Mouse (Mus musculus) forebrain, embryonic 16.5 days (tissue): ENCODE measurements at regions not wholly inside any gene's neighbourhood (a gene's known extent, or its start where the extent isn't known, plus 50 kb on each side); places are given as distances from the start of the nearest gene placed in this dataset.
"Not testable (repeated sequence)": the region's sequence is repeated elsewhere in the genome, so short reads cannot be mapped to it uniquely, and the experiment has no call there.

Experiments used
- ATAC-seq: fragments of 200-750 bp; cut with Nextera tagmentation; 2 replicates; pipeline ENCODE4 v1.8.0; 2017; ENCODE audit warnings: mild to moderate bottlenecking, moderate library complexity
- H3K27ac ChIP-seq: fragments of 300-500 bp; sonication (generic); 2 replicates; pipeline ENCODE4 v1.5.1; 2014; ENCODE audit warnings: low read length, control low read depth
- H3K27me3 ChIP-seq: fragments of 300-500 bp; sonication (generic); replicated peaks from 2 replicates; pipeline ENCODE4 v1.6.1; 2014; ENCODE audit warnings: low read length; ENCODE audit not compliant: control insufficient read depth, insufficient read depth
- H3K36me3 ChIP-seq: fragments of 300-500 bp; sonication (generic); 2 replicates; pipeline ENCODE4 v1.6.1; 2014; ENCODE audit not compliant: control insufficient read depth, insufficient read depth
- H3K4me1 ChIP-seq: fragments of 300-500 bp; sonication (generic); replicated peaks from 2 replicates; pipeline ENCODE4 v1.6.1; 2014; ENCODE audit warnings: low read length; ENCODE audit not compliant: control insufficient read depth, insufficient read depth
- H3K4me2 ChIP-seq: fragments of 300-500 bp; sonication (generic); 2 replicates; pipeline ENCODE4 v1.6.1; 2014; ENCODE audit warnings: mild to moderate bottlenecking, low read length, control low read depth
- H3K4me3 ChIP-seq: fragments of 300-500 bp; sonication (generic); replicated peaks from 2 replicates; pipeline ENCODE4 v1.5.1; 2014; ENCODE audit warnings: mild to moderate bottlenecking, low read length, control low read depth
- H3K9ac ChIP-seq: fragments of 300-500 bp; sonication (generic); replicated peaks from 2 replicates; pipeline ENCODE4 v1.6.1; 2014; ENCODE audit warnings: low read depth, low read length, control low read depth
- H3K9me3 ChIP-seq: fragments of 300-500 bp; sonication (generic); 2 replicates; pipeline ENCODE4 v1.6.1; 2016; ENCODE audit warnings: low read length; ENCODE audit not compliant: control insufficient read depth
- WGBS: fragments of 180-500 bp; shearing (Covaris S2); extraction: QIAGEN DNeasy Blood & Tissue Kit; methylation state at CpG from one replicate; pipeline ENCODE4 v1.1.7; 2014; 5-methylcytosine and 5-hydroxymethylcytosine counted together

DNA sequence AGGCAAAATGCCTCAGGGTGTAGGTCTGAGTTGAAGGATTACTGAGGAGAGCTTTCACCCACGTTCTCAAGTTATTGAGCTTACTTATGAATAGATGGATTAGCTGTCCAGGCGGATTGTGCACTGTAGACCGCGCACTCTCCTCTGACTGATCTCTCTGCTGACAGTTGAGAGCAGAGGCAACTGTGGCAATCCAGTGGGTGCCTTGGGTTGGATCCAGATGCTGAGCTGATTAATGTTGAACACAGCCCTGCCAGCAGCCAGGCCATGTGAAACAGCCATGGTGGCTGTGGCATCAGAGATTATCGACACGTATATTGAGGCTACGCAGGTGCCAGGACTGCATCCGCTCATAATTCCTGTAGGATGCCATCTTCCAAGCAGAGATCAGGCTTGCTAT lies 53.6 kb downstream of the Gm10320 start:
- Histone ChIP-seq H3K27me3 (no peaks in the 10 kb centered on the region), H3K36me3 (no peaks in the 10 kb centered on the region), H3K4me3 (no peak overlapping the region), H3K27ac (no peak overlapping the region), H3K4me2 (no peak overlapping the region), H3K4me1 (no peaks in the 10 kb centered on the region), H3K9ac (no peak overlapping the region), H3K9me3 (no peaks in the 10 kb centered on the region)
- 82% methylated on average over 8 of the region's 8 CpGs for WGBS
- no peak for ATAC-seq

DNA sequence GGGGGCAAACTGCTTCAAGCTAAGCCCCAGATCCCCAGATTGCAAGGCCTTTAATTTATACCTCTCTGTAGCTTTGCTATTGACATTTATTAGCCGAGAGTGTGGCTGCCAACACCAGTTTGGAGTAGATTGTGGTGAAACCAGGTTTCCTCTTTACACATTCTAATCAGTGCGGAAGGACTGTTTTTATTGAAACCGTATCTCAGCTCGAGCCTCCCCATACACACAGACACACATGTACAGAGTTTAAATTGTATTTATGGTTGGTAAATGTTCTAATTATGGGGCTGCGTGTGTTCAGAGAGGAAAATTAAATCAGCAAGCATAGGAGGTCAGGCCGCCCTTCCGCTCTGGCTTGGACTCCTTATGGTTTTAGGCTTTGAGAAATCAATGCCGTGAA lies 54.8 kb downstream of the Gm10320 start:
- no peaks in the 10 kb centered on the region for H3K9me3 ChIP-seq
- no peaks in the 10 kb centered on the region for H3K36me3 ChIP-seq
- no peak overlapping the region for H3K27ac ChIP-seq
- 64% methylated on average over 8 of the region's 8 CpGs for WGBS
- H3K4me2 ChIP-seq, result no peak overlapping the region
- no peaks in the 10 kb centered on the region for H3K4me1 ChIP-seq
- H3K27me3 ChIP-seq, result no peaks in the 10 kb centered on the region
- no peak overlapping the region for H3K4me3 ChIP-seq
- no peak overlapping the region for H3K9ac ChIP-seq
- ATAC-seq, result no peak

DNA sequence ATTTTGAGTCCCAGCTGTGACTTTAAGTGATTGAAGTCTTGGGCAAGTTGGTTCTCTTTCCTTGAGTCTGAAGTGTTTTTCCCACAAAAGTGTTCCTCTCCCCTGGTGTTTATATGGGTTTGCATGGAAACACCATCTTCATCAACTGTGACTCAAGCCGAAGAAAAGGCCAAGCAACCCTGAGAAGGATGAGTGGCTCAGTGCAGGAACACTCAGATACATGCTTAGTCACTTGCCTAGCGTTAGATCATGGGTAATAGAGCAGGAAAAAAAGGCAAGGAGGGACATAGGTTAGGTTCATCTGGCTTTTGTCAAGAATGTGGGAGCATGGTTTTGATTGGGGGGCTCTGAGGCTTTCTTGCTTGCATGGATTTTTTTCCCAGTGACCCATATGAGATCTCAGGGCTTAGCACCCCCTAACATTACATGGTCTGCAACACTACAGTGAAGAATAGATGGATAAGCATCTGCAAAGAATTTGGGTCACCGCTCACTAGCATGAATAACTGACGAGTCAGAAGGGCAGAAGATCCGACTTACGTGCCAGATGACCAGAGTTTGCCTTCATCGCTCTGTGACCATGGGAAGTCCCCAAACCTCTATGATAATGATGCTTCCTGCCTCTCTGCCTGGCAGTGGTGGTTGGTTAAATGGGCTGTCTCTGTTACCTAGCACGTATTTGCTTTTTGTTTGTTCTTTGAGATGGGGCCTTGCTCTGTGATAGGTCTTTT lies 56.4 kb downstream of the Gm10320 start:
- H3K27ac ChIP-seq, result no peak overlapping the region
- H3K9me3 ChIP-seq, result no peaks in the 10 kb centered on the region
- 95% methylated on average over 8 of the region's 8 CpGs for WGBS
- H3K27me3 ChIP-seq, result 0 out of 2 replicates have a peak, but pooled peaks cover under 1% of the 10 kb centered on the region
- no peak overlapping the region for H3K9ac ChIP-seq
- no peak overlapping the region for H3K4me2 ChIP-seq
- no peaks in the 10 kb centered on the region for H3K36me3 ChIP-seq
- H3K4me3 ChIP-seq, result no peak overlapping the region
- H3K4me1 ChIP-seq, result no peaks in the 10 kb centered on the region
- ATAC-seq, result no peak

DNA sequence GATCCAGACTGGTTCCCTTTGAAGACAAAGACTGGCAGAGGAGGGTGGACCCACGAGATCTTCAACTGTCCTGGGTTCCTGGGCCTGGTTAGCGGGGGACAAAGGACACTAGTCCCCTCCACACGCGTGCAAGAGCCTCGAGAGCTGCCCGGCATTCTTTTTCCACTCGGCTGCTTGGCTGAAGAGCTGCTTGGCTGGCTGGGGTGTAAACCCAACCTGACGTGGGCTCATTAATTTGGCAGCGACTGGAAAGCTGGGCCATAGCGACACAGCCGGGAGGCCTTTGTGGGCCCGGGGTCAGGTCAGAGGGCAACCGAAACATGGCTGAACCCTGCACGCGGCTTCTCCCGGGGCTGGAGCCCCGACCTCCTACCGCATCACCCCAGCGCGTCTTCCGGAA lies 62.0 kb downstream of the Gm10320 start:
- no peaks in the 10 kb centered on the region for H3K36me3 ChIP-seq
- H3K27ac ChIP-seq, result no peak overlapping the region
- H3K9me3 ChIP-seq, result no peaks in the 10 kb centered on the region
- H3K9ac ChIP-seq, result no peak overlapping the region
- 0 out of 2 replicates have a peak, but pooled peaks cover 10% of the 10 kb centered on the region for H3K27me3 ChIP-seq
- H3K4me2 ChIP-seq, result no peak overlapping the region
- H3K4me3 ChIP-seq, result no peak overlapping the region
- H3K4me1 ChIP-seq, result no peaks in the 10 kb centered on the region; the same call in 1 of the 2 replicates
- no peak for ATAC-seq
- WGBS, result 32% methylated on average over 21 of the region's 21 CpGs

DNA sequence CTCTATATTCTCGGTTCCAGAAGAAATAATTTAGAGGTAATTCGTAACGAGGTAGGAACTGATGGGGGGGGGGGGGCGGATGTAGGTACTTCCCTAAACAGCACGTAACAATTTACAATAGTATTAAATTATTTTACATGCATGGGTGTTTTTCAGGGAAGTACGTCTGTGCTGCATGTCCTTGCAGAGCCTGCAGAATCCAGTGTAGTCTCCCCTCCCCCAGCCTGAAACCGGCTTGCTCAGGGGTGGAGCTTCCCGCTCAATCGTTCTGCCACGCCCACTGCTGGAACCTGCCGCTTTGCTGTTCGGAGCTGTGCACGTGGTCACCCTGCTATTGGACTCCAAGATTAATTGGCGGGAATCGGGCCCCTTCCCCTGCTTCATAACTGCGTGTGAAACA lies 64.1 kb downstream of the Gm10320 start:
- H3K9ac ChIP-seq, result not testable (repeated sequence)
- 10% methylated on average over 16 of the region's 16 CpGs for WGBS

DNA sequence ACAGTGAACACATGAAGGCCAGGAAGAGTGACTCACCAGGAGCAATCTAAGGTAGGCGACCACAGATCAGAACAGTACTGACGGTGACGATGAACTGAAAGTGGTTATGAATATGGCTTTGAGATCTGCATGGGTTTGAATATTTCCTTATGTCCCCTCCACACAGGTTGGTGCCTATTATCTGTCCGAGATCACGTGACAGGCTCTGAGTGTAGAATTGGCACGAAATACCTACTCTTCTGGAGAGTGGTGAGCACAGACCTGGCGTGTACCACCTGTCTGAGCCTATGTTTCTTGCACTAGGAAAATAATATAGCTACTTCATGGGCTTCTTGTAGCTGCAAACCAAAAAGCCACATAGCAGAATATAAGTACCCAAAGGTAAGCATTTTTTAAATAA lies 66.8 kb downstream of the Gm10320 start:
- Histone ChIP-seq H3K27me3 (0 out of 2 replicates have a peak, but pooled peaks cover 6% of the 10 kb centered on the region), H3K27ac (no peak overlapping the region), H3K9me3 (no peaks in the 10 kb centered on the region), H3K4me1 (no peaks in the 10 kb centered on the region; the same call in 1 of the 2 replicates), H3K36me3 (no peaks in the 10 kb centered on the region), H3K4me3 (no peak overlapping the region), H3K4me2 (no peak overlapping the region), H3K9ac (no peak overlapping the region)
- ATAC-seq, result no peak
- 90% methylated on average over 7 of the region's 7 CpGs for WGBS

More for the DNA sequence above, 64.1 kb downstream of the Gm10320 start:
- H3K36me3 ChIP-seq, H3K4me1 ChIP-seq, H3K9me3 ChIP-seq, H3K27ac ChIP-seq: not testable (repeated sequence)
- H3K4me2 ChIP-seq, result peak overlapping the region; percentile 47
- peak overlapping the region; percentile 17 for H3K4me3 ChIP-seq
- H3K27me3 ChIP-seq, result 0 out of 2 replicates have a peak, but pooled peaks cover 10% of the 10 kb centered on the region
- ATAC-seq, result peak; percentile 79

DNA sequence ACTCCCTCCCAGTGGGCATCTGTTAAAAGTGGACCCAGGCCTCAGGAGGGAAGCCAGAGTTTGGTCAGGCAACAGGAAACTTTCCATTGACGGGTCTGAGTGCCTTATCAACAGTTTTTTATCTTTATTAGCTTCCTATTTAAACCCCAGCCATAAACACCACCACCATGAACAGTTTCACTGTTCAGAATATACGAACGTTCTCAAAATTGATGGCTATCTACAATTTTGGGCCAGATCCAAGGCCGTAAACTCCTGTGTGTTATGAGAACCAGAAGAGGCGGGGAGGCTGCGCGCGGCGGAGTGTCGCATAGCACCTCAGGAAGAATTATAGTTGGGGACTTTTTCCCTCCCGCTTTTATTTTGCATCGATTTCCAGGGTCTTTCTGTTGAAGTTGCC lies 67.8 kb downstream of the Gm10320 start:
- Histone ChIP-seq H3K27me3 (0 out of 2 replicates have a peak, but pooled peaks cover 6% of the 10 kb centered on the region), H3K4me1 (no peaks in the 10 kb centered on the region; the same call in 1 of the 2 replicates), H3K4me3 (no peak overlapping the region), H3K4me2 (no peak overlapping the region), H3K9ac (no peak overlapping the region), H3K9me3 (no peaks in the 10 kb centered on the region), H3K36me3 (no peaks in the 10 kb centered on the region), H3K27ac (no peak overlapping the region)
- ATAC-seq, result no peak
- WGBS, result 91% methylated on average over 12 of the region's 12 CpGs

DNA sequence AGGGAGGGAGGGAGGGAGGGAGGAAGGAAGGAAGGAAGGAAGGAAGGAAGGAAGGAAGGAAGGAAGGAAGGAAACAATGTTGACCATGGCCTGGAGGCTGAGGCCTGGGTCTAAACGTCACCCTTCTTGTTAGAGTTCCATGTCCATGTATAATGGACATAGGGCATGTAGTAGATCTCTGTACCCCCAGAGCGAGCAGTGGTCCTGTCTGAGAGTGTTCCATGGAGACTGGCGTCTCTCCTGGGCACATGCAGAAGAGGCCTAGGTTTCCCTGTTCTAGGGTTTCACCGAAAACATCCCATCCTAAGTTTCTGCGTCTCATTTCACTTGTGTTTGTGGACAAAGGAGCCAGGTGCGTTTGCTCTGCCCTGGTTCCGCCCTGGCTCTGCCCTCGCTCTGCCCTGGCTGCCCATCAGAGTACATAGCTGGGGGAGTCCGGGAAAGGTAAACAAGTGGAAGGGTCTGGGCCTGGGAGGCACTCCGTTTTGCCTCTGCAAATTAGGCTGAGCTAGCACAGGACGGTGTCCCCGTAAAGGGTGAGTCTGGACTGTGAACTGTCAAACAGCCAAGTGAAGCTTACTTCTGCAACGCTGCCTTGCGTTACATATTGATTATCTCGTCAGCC lies 66.5 kb downstream of the Foxd1 start:
- H3K9me3 ChIP-seq, result no peaks in the 10 kb centered on the region
- H3K4me3 ChIP-seq, result no peak overlapping the region
- no peaks in the 10 kb centered on the region for H3K36me3 ChIP-seq
- no peaks in the 10 kb centered on the region for H3K4me1 ChIP-seq
- 83% methylated on average over 15 of the region's 15 CpGs for WGBS
- no peak overlapping the region for H3K4me2 ChIP-seq
- H3K27me3 ChIP-seq, result no peaks in the 10 kb centered on the region
- no peak overlapping the region for H3K9ac ChIP-seq
- H3K27ac ChIP-seq, result no peak overlapping the region
- no peak for ATAC-seq

DNA sequence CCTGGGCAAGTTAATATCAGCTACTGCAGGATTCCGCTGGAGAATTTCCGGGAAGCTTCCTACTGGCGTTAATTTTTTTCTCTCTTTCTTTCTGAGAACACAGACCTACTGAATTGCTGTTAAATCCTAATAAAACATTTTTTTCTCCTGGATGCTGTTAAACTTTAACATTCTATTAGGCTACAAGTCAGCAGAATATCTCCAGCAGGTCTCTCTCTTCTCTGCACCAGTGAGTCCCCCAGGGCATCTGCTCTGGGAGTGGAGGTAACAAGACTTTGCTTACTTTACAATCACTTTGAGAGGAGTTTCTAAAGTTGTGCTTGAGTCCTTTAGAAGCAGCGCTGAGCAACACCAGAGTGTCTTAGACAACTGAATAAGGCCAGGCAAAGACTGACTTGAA lies 63.7 kb downstream of the Foxd1 start:
- WGBS, result 89% methylated on average over 4 of the region's 4 CpGs
- H3K4me2 ChIP-seq, result no peak overlapping the region
- H3K36me3 ChIP-seq, result no peaks in the 10 kb centered on the region
- no peak overlapping the region for H3K4me3 ChIP-seq
- H3K27me3 ChIP-seq, result no peaks in the 10 kb centered on the region
- H3K4me1 ChIP-seq, result no peaks in the 10 kb centered on the region
- ATAC-seq, result no peak
- H3K9me3 ChIP-seq, result no peaks in the 10 kb centered on the region
- no peak overlapping the region for H3K9ac ChIP-seq
- no peak overlapping the region for H3K27ac ChIP-seq
